Mouse (Mus musculus) kidney, embryonic 15.5 days (tissue): ENCODE results near the gene Col8a1. TPM values are rescaled to one million over a fixed set of nuclear protein-coding genes. Genes with fewer than 3 reads are reported as not detected.

Source experiments
- ATAC-seq: fragments of 200-750 bp; cut with Nextera tagmentation; replicated peaks from 2 replicates; pipeline ENCODE4 v1.8.0; 2017; ENCODE audit warnings: moderate TSS enrichment; ENCODE audit not compliant: low FRiP score
- H3K27ac ChIP-seq: fragments of 300-500 bp; sonication (generic); 2 replicates; pipeline ENCODE4 v1.5.1; 2015; ENCODE audit warnings: mild to moderate bottlenecking, inconsistent platforms
- H3K27me3 ChIP-seq: fragments of 300-500 bp; sonication (generic); 2 replicates; pipeline ENCODE4 v1.6.1; 2015; ENCODE audit warnings: inconsistent platforms
- H3K36me3 ChIP-seq: fragments of 300-500 bp; sonication (generic); 2 replicates; pipeline ENCODE4 v1.6.1; 2015; ENCODE audit warnings: inconsistent platforms
- H3K4me1 ChIP-seq: fragments of 300-500 bp; sonication (generic); 2 replicates; pipeline ENCODE4 v1.6.1; 2015; ENCODE audit warnings: inconsistent platforms
- H3K4me2 ChIP-seq: fragments of 300-500 bp; sonication (generic); 2 replicates; pipeline ENCODE4 v1.6.1; 2015; ENCODE audit warnings: moderate library complexity, mild to moderate bottlenecking, inconsistent platforms
- H3K4me3 ChIP-seq: fragments of 300-500 bp; sonication (generic); replicated peaks from 2 replicates; pipeline ENCODE4 v1.5.1; 2015; ENCODE audit warnings: mild to moderate bottlenecking, inconsistent platforms
- H3K9ac ChIP-seq: fragments of 300-500 bp; sonication (generic); 2 replicates; pipeline ENCODE4 v1.6.1; 2015; ENCODE audit warnings: mild to moderate bottlenecking, inconsistent platforms
- H3K9me3 ChIP-seq: fragments of 300-500 bp; sonication (generic); replicated peaks from 2 replicates; pipeline ENCODE4 v1.6.1; 2016; ENCODE audit warnings: inconsistent platforms
- WGBS: fragments of 180-500 bp; shearing (Covaris S2); methylation state at CpG from one replicate; pipeline ENCODE4 v1.1.7; 2015; ENCODE audit warnings: mixed read lengths; 5-methylcytosine and 5-hydroxymethylcytosine counted together
- polyA plus RNA-seq: library from polyadenylated mRNA; unstranded; fragments of >200 nt; fragmentation: Nextera tagmentation; extraction: Ambion mirVana; gene quantifications from 2 replicates; pipeline ENCODE4 v1.2.1, GENCODE M21; 2015

Gene Col8a1
- polyA plus RNA-seq, 1 experiment from 2014 or later = 2.5 TPM

- WGBS = 73% methylated on average over 2 of the region's 2 CpGs
- Histone ChIP-seq H3K36me3 (no peaks in the 10 kb centered on the region), H3K27ac (no peak overlapping the region), H3K9ac (no peak overlapping the region), H3K4me3 (no peak overlapping the region), H3K27me3 (no peaks in the 10 kb centered on the region), H3K4me2 (no peak overlapping the region), H3K9me3 (no peaks in the 10 kb centered on the region), H3K4me1 (0 out of 2 replicates have a peak, but pooled peaks cover 7% of the 10 kb centered on the region)
- peak; percentile 49; the same call in 1 of the 2 replicates for ATAC-seq
These were observed 172.5 kb downstream of the Col8a1 start for GRCm38 (mm10) chr16:57582008-57582407.

GRCm38 (mm10) chr16:57580041-57580440, 174.5 kb downstream of the Col8a1 start:
- Histone ChIP-seq H3K27me3 (no peaks in the 10 kb centered on the region), H3K36me3 (no peaks in the 10 kb centered on the region), H3K4me1 (no peaks in the 10 kb centered on the region), H3K9me3 (no peaks in the 10 kb centered on the region), H3K4me2 (no peak overlapping the region), H3K4me3 (no peak overlapping the region), H3K9ac (no peak overlapping the region), H3K27ac (peak overlapping the region; percentile 5; the same call in 1 of the 2 replicates)
- ATAC-seq = no peak; the same call in 1 of the 2 replicates
- 72% methylated on average over 7 of the region's 7 CpGs for WGBS

GRCm38 (mm10) chr16:57577519-57577918, 177.0 kb downstream of the Col8a1 start:
- 79% methylated on average over 1 of the region's 1 CpGs for WGBS
- 0 out of 2 replicates have a peak, but pooled peaks cover 3% of the 10 kb centered on the region for H3K4me1 ChIP-seq

GRCm38 (mm10) chr16:57575764-57576388, 178.7 kb downstream of the Col8a1 start:
- 0 out of 2 replicates have a peak, but pooled peaks cover 3% of the 10 kb centered on the region for H3K4me1 ChIP-seq
- 92% methylated on average over 1 of the region's 1 CpGs for WGBS
- H3K9me3 ChIP-seq = no peaks in the 10 kb centered on the region
- H3K4me2 ChIP-seq = no peak overlapping the region
- peaks cover 9% of the 10 kb centered on the region for H3K36me3 ChIP-seq
- no peak overlapping the region for H3K9ac ChIP-seq
- no peak overlapping the region for H3K27ac ChIP-seq
- no peak overlapping the region for H3K4me3 ChIP-seq
- no peak for ATAC-seq
- no peaks in the 10 kb centered on the region for H3K27me3 ChIP-seq

More at GRCm38 (mm10) chr16:57577519-57577918, 177.0 kb downstream of the Col8a1 start:
- Histone ChIP-seq H3K27me3 (no peaks in the 10 kb centered on the region), H3K4me2 (no peak overlapping the region), H3K9ac (no peak overlapping the region), H3K27ac (no peak overlapping the region), H3K9me3 (no peaks in the 10 kb centered on the region), H3K36me3 (no peaks in the 10 kb centered on the region), H3K4me3 (no peak overlapping the region)
- ATAC-seq = no peak

Other genes with a start within 250 kb of the Col8a1 start
- gene Cmss1, start 147.9 kb downstream of the Col8a1 start, polyA plus RNA-seq = 60.8 and 61.0 TPM in 2 replicates